Mouse (Mus musculus) lung, postnatal 0 days (tissue): ENCODE data around the gene Ubash3b.

Experiments
- CTCF ChIP-seq: IDR thresholded peaks from 2 replicates; pipeline ENCODE4 v1.5.1; 2016; ENCODE audit warnings: antibody characterized with exemption, mild to moderate bottlenecking
- EP300 ChIP-seq: IDR thresholded peaks from 2 replicates; pipeline ENCODE4 v1.6.1; 2016; ENCODE audit warnings: antibody characterized with exemption, mild to moderate bottlenecking, control low read depth

DNA sequence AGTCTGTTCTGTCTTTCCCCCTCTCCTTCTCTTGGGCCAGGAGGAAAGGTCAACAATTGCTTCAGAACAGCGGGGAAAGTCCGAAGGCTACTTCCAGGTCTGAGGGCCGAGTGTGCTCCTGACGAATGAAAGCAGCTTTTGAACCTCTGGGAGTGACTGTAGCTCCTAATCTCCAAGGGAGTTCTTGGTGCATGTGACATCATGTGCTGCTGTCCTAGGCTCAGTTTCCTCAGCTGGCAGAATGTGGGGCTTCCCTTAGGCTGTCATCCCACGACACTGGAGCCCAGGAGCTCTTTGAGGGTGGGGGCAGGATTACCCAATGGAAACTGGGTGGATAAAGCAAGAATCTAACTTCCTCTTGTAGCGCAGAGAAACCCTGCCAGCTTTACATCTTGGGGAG lies at the start of gene Ubash3b:
- TF ChIP-seq CTCF (no peak), EP300 (no peak)
